Mouse (Mus musculus): ENCODE data around the gene Mbd6.

Mbd6 gene

GRCm38 (mm10) chr10:127287936-127288293, 903 bp downstream of the Mbd6 start:
- DNase-seq (ENCODE audit: low spot score): no peak

GRCm38 (mm10) chr10:127287271-127287935, 1.4 kb downstream of the Mbd6 start:
- no peak for DNase-seq (ENCODE audit: low spot score)

GRCm38 (mm10) chr10:127286730-127287129, 2.1 kb downstream of the Mbd6 start:
- no peak for DNase-seq (ENCODE audit: low spot score)

- no peak for DNase-seq (ENCODE audit: low spot score)
Observed at GRCm38 (mm10) chr10:127286194-127286593, 2.6 kb downstream of the Mbd6 start.

GRCm38 (mm10) chr10:127285644-127286043, 3.2 kb downstream of the Mbd6 start:
- DNase-seq (ENCODE audit: low spot score): no peak

- DNase-seq (ENCODE audit: low spot score): no peak
Observed at GRCm38 (mm10) chr10:127284724-127285500, 3.9 kb downstream of the Mbd6 start.

GRCm38 (mm10) chr10:127284105-127284622, 4.7 kb downstream of the Mbd6 start:
- DNase-seq (ENCODE audit: low spot score): no peak

- no peak for DNase-seq (ENCODE audit: low spot score)
Observed at GRCm38 (mm10) chr10:127282620-127283215, 6.1 kb downstream of the Mbd6 start.

GRCm38 (mm10) chr10:127281316-127281715, 7.5 kb downstream of the Mbd6 start:
- DNase-seq (ENCODE audit: low spot score): no peak

- DNase-seq (ENCODE audit: low spot score): no peak
Observed at GRCm38 (mm10) chr10:127279730-127280129, 9.1 kb downstream of the Mbd6 start.

GRCm38 (mm10) chr10:127274261-127275022, 14.4 kb downstream of the Mbd6 start:
- DNase-seq (ENCODE audit: low spot score): no peak

GRCm38 (mm10) chr10:127272371-127272770, 16.4 kb downstream of the Mbd6 start:
- no peak for DNase-seq (ENCODE audit: low spot score)

- no peak for DNase-seq (ENCODE audit: low spot score)
Observed at GRCm38 (mm10) chr10:127269884-127270283, 18.9 kb downstream of the Mbd6 start.

GRCm38 (mm10) chr10:127269036-127269435, 19.8 kb downstream of the Mbd6 start:
- DNase-seq (ENCODE audit: low spot score): no peak

GRCm38 (mm10) chr10:127268401-127268800, 20.4 kb downstream of the Mbd6 start:
- no peak for DNase-seq (ENCODE audit: low spot score)

- DNase-seq (ENCODE audit: low spot score): no peak
Observed at GRCm38 (mm10) chr10:127267318-127267717, 21.5 kb downstream of the Mbd6 start.

GRCm38 (mm10) chr10:127266112-127267091, 22.4 kb downstream of the Mbd6 start, which contains the start of gene Dctn2:
TSS of gene Dctn2 (plus strand) at chr10:127266368.
- DNase-seq (ENCODE audit: low spot score): peak; percentile 83

GRCm38 (mm10) chr10:127265727-127266111, 23.1 kb downstream of the Mbd6 start:
- DNase-seq (ENCODE audit: low spot score): no peak

- DNase-seq (ENCODE audit: low spot score): no peak
Observed at GRCm38 (mm10) chr10:127264971-127265370, 23.8 kb downstream of the Mbd6 start.

GRCm38 (mm10) chr10:127264336-127264735, 24.5 kb downstream of the Mbd6 start:
- no peak for DNase-seq (ENCODE audit: low spot score)

GRCm38 (mm10) chr10:127263631-127264030, 25.2 kb downstream of the Mbd6 start:
- DNase-seq (ENCODE audit: low spot score): no peak
